Mouse (Mus musculus): ENCODE data around the gene Gm5640.
A peak's percentile ranks its signal among the peaks of the same experiment; 100 is the strongest.
"Not testable (repeated sequence)": the region's sequence is repeated elsewhere in the genome, so short reads cannot be mapped to it uniquely, and the experiment has no call there.

The Gm5640 gene

GRCm38 (mm10) chrX:74645466-74646323, at the start of gene Gm5640:
Gene Gm5640 (minus strand): TSS chrX:74645635.
- DNase-seq (ENCODE audit: low spot score in 2 of 2) = peak in 1 of 2 experiments; percentile 71

- not testable (repeated sequence) for DNase-seq (ENCODE audit: low spot score in 2 of 2)
These were observed 958 bp upstream of the Gm5640 start for GRCm38 (mm10) chrX:74646393-74646792.

GRCm38 (mm10) chrX:74592379-74592778, 53.1 kb downstream of the Gm5640 start, which contains the start of gene Olfr1325:
Gene Olfr1325 (plus strand): TSS chrX:74592679.
- no peak for DNase-seq (ENCODE audit: low spot score in 2 of 2)

All from right cerebral cortex, postnatal 10 days (tissue).